Mouse (Mus musculus) heart, embryonic 13.5 days (tissue): ENCODE data around the gene Pitpnm1. TPM values are rescaled to one million over a fixed set of nuclear protein-coding genes. Genes with fewer than 3 reads are reported as not detected.
A peak's percentile ranks its signal among the peaks of the same experiment; 100 is the strongest.

Experiments used
- ATAC-seq: fragments of 200-750 bp; cut with Nextera tagmentation; 2 replicates; pipeline ENCODE4 v1.8.0; 2017; ENCODE audit warnings: moderate TSS enrichment; ENCODE audit not compliant: insufficient number of reproducible peaks, low FRiP score, low TSS enrichment; ENCODE audit errors: extremely low read depth
- H3K27ac ChIP-seq: fragments of 300-500 bp; sonication (generic); replicated peaks from 2 replicates; pipeline ENCODE4 v1.5.1; 2015; ENCODE audit warnings: moderate library complexity, mild to moderate bottlenecking, inconsistent platforms
- H3K27me3 ChIP-seq: fragments of 300-500 bp; sonication (generic); replicated peaks from 2 replicates; pipeline ENCODE4 v1.6.1; 2015; ENCODE audit warnings: mild to moderate bottlenecking, inconsistent platforms
- H3K36me3 ChIP-seq: fragments of 300-500 bp; sonication (generic); 2 replicates; pipeline ENCODE4 v1.6.1; 2015; ENCODE audit warnings: mild to moderate bottlenecking, inconsistent platforms
- H3K4me1 ChIP-seq: fragments of 300-500 bp; sonication (generic); 2 replicates; pipeline ENCODE4 v1.6.1; 2015; ENCODE audit warnings: inconsistent platforms
- H3K4me2 ChIP-seq: fragments of 300-500 bp; sonication (generic); 2 replicates; pipeline ENCODE4 v1.6.1; 2015; ENCODE audit warnings: inconsistent platforms, mild to moderate bottlenecking, moderate library complexity
- H3K4me3 ChIP-seq: fragments of 300-500 bp; sonication (generic); 2 replicates; pipeline ENCODE4 v1.5.1; 2015; ENCODE audit warnings: moderate library complexity, mild to moderate bottlenecking, inconsistent platforms
- H3K9ac ChIP-seq: fragments of 300-500 bp; sonication (generic); 2 replicates; pipeline ENCODE4 v1.6.1; 2015; ENCODE audit warnings: inconsistent platforms, mild to moderate bottlenecking, moderate library complexity
- H3K9me3 ChIP-seq: fragments of 300-500 bp; sonication (generic); 2 replicates; pipeline ENCODE4 v1.6.1; 2016; ENCODE audit warnings: inconsistent platforms
- WGBS: fragments of 180-500 bp; shearing (Covaris S2); methylation state at CpG from one replicate; pipeline ENCODE4 v1.1.7; 2015; ENCODE audit warnings: mixed read lengths; 5-methylcytosine and 5-hydroxymethylcytosine counted together
- polyA plus RNA-seq: library from polyadenylated mRNA; unstranded; fragments of >200 nt; fragmentation: Nextera tagmentation; extraction: Ambion mirVana; gene quantifications from 2 replicates; pipeline ENCODE4 v1.2.1, GENCODE M21; 2015

Gene Pitpnm1
- polyA plus RNA-seq, 1 experiment from 2014 or later: 18.2 TPM

- no peak for ATAC-seq
- no peak overlapping the region for H3K4me2 ChIP-seq
- H3K9ac ChIP-seq: 0 out of 2 replicates have a peak overlapping the region, but pooled peaks have one; percentile 59
- H3K4me1 ChIP-seq: peaks cover 42% of the 10 kb centered on the region
- no peak overlapping the region for H3K4me3 ChIP-seq
- peaks cover 53% of the 10 kb centered on the region for H3K36me3 ChIP-seq
- H3K27ac ChIP-seq: no peak overlapping the region
- no peaks in the 10 kb centered on the region for H3K27me3 ChIP-seq
- no peaks in the 10 kb centered on the region for H3K9me3 ChIP-seq
- WGBS: 78% methylated on average over 5 of the region's 5 CpGs
These were observed 51.7 kb downstream of the Pitpnm1 start for GRCm38 (mm10) chr19:4151488-4151860.

DNA sequence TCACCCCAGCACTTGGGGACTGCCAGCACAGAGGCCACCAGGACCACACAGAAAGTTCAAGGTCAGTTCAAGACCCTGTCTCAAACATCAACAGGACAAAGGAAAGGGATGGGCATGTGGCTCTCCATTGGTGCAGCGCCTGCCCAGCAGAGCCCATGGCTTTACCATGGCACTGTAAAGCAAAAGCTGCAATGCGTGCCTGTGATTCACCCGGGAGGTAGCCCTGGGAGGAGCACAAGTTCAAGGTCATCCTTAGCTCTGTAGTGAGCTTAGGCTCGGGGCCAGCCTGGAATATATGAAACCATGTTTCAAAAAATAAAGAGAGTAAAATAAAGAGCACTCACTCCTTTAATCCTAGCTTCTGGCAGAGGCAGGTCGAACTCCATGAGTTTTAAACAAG, 52.1 kb downstream of the Pitpnm1 start:
- Histone ChIP-seq H3K9ac (no peak overlapping the region), H3K9me3 (no peaks in the 10 kb centered on the region), H3K4me3 (no peak overlapping the region), H3K27me3 (no peaks in the 10 kb centered on the region), H3K36me3 (peaks cover 57% of the 10 kb centered on the region), H3K4me2 (no peak overlapping the region), H3K4me1 (peaks cover 42% of the 10 kb centered on the region), H3K27ac (no peak overlapping the region)
- WGBS: 81% methylated on average over 5 of the region's 5 CpGs
- ATAC-seq: no peak

GRCm38 (mm10) chr19:4152445-4153231, 52.8 kb downstream of the Pitpnm1 start:
- Histone ChIP-seq H3K27me3 (no peaks in the 10 kb centered on the region), H3K4me3 (no peak overlapping the region), H3K4me2 (no peak overlapping the region), H3K9ac (0 out of 2 replicates have a peak overlapping the region, but pooled peaks have one; percentile 16), H3K36me3 (peaks cover 65% of the 10 kb centered on the region), H3K27ac (no peak overlapping the region; the same call in 1 of the 2 replicates), H3K9me3 (no peaks in the 10 kb centered on the region), H3K4me1 (peaks cover 41% of the 10 kb centered on the region)
- WGBS: 84% methylated on average over 8 of the region's 8 CpGs
- no peak for ATAC-seq

GRCm38 (mm10) chr19:4153232-4153654, 53.4 kb downstream of the Pitpnm1 start, which contains the start of gene Ptprcap:
Gene Ptprcap, plus strand, starts transcription at chr19:4153604.
- Histone ChIP-seq H3K4me3 (no peak within 1 kb of the TSS), H3K4me1 (peaks cover 35% of the 10 kb centered on the region), H3K36me3 (peaks cover 71% of the 10 kb centered on the region), H3K4me2 (no peak within 1 kb of the TSS), H3K27me3 (no peaks in the 10 kb centered on the region), H3K9ac (0 out of 2 replicates have a peak within 1 kb of the TSS, but pooled peaks have one; percentile 16), H3K27ac (no peak within 1 kb of the TSS; the same call in 1 of the 2 replicates), H3K9me3 (no peaks in the 10 kb centered on the region)
- WGBS: 63% methylated on average over 11 of the region's 11 CpGs
- no peak for ATAC-seq

GRCm38 (mm10) chr19:4154437-4155222, 54.8 kb downstream of the Pitpnm1 start:
- Histone ChIP-seq H3K9ac (no peak overlapping the region), H3K27ac (no peak overlapping the region), H3K4me1 (peaks cover 27% of the 10 kb centered on the region), H3K4me2 (no peak overlapping the region), H3K9me3 (no peaks in the 10 kb centered on the region), H3K27me3 (no peaks in the 10 kb centered on the region), H3K4me3 (no peak overlapping the region), H3K36me3 (peaks cover 84% of the 10 kb centered on the region)
- WGBS: 70% methylated on average over 13 of the region's 13 CpGs
- ATAC-seq: no peak

DNA sequence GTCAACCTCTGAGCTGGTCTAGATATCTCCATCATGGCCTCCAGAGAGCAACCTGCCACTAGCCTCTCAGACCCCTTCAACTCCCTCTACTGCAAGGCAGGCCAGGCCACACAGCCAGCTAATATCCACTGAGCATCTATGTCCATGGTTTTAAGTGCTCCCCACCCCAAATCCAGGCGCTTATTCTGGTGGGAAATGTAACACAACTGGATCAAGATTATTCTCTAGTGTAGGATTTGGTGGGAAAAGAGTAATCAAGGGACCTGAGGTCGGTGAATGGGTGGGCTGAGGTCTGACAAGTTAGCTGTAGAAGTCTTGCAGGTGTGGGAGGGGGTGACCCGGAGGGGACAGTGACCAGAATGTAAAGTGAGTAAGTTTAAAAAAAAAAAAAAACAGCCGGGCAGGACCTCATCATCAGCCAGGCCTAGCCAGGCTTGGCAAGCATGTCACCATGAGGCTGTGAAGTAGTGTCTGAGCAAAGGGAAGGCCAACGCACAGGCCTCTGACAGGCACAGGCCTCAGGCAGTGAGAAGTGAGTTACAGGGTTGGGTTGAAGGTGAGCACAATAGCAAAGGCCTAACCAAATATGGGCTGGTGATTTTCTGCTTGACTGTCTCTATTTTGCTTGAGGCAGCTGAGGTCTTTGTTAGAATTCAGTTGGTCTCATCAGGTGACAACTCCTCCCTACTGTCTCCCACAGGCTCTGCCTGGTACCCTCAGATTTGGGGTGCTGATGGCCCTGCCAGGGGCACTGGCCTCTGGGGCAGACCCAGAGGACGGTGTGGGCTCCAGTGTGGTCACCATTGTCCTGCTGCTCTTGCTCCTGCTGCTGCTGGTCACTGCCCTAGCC, 55.6 kb downstream of the Pitpnm1 start:
- Histone ChIP-seq H3K9ac (peak overlapping the region; percentile 28; the same call in 1 of the 2 replicates), H3K27ac (no peak overlapping the region), H3K36me3 (peaks cover 83% of the 10 kb centered on the region), H3K4me1 (peaks cover 21% of the 10 kb centered on the region), H3K4me2 (no peak overlapping the region), H3K4me3 (no peak overlapping the region), H3K27me3 (no peaks in the 10 kb centered on the region), H3K9me3 (no peaks in the 10 kb centered on the region)
- no peak for ATAC-seq
- 80% methylated on average over 6 of the region's 6 CpGs for WGBS

GRCm38 (mm10) chr19:4156073-4156579, 56.3 kb downstream of the Pitpnm1 start:
- Histone ChIP-seq H3K36me3 (peaks cover 82% of the 10 kb centered on the region), H3K27ac (no peak overlapping the region), H3K4me1 (peaks cover 19% of the 10 kb centered on the region), H3K9ac (peak overlapping the region; percentile 28; the same call in 1 of the 2 replicates), H3K4me3 (no peak overlapping the region), H3K9me3 (no peaks in the 10 kb centered on the region), H3K4me2 (no peak overlapping the region), H3K27me3 (no peaks in the 10 kb centered on the region)
- 69% methylated on average over 20 of the region's 20 CpGs for WGBS
- ATAC-seq: no peak

- no peak overlapping the region for H3K27ac ChIP-seq
- peak overlapping the region; percentile 19; the same call in 1 of the 2 replicates for H3K9ac ChIP-seq
- peaks cover 83% of the 10 kb centered on the region for H3K36me3 ChIP-seq
- no peaks in the 10 kb centered on the region for H3K27me3 ChIP-seq
- H3K9me3 ChIP-seq: no peaks in the 10 kb centered on the region
- no peak for ATAC-seq
- H3K4me3 ChIP-seq: no peak overlapping the region
- 90% methylated on average over 12 of the region's 12 CpGs for WGBS
- no peak overlapping the region for H3K4me2 ChIP-seq
- H3K4me1 ChIP-seq: peaks cover 15% of the 10 kb centered on the region
These were observed 57.0 kb downstream of the Pitpnm1 start for GRCm38 (mm10) chr19:4156771-4157170.

DNA sequence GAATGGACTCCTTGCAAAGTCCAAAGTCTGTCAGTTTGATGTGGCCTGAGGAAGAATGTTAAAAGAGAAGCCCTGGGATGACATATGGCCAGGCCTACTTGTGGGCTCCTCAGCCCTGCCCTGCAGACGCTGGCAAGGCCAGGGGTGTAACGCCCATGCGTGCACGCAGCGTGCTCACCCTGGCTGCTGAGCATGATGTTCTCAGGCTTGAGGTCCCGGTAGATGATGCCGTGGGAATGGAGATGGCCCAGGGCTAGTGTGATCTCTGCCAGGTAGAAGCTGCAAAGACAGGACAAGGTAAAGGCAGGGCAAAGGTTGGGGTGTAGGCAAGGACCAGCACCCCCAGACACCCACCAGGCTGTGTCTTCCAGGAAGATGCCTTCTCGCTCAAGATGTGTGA, 59.3 kb downstream of the Pitpnm1 start:
- ATAC-seq: no peak

GRCm38 (mm10) chr19:4162646-4163542, 63.1 kb downstream of the Pitpnm1 start, which contains the start of gene Rps6kb2:
Gene Rps6kb2, minus strand, starts transcription at chr19:4163354.
- Histone ChIP-seq H3K9ac (peak within 1 kb of the TSS; percentile 94), H3K27me3 (no peaks in the 10 kb centered on the region), H3K4me2 (peak within 1 kb of the TSS; percentile 97), H3K9me3 (no peaks in the 10 kb centered on the region), H3K4me1 (peaks cover 27% of the 10 kb centered on the region), H3K4me3 (peak within 1 kb of the TSS; percentile 82), H3K36me3 (peaks cover 37% of the 10 kb centered on the region), H3K27ac (peak within 1 kb of the TSS; percentile 71)
- ATAC-seq: peak; percentile 73
- 6% methylated on average over 42 of the region's 42 CpGs for WGBS

More for the DNA sequence above, 59.3 kb downstream of the Pitpnm1 start:
- no peak overlapping the region for H3K27ac ChIP-seq
- no peaks in the 10 kb centered on the region for H3K9me3 ChIP-seq
- H3K4me1 ChIP-seq: peaks cover 16% of the 10 kb centered on the region
- H3K4me2 ChIP-seq: no peak overlapping the region
- H3K36me3 ChIP-seq: peaks cover 62% of the 10 kb centered on the region
- no peak overlapping the region for H3K9ac ChIP-seq
- 93% methylated on average over 8 of the region's 8 CpGs for WGBS
- no peak overlapping the region for H3K4me3 ChIP-seq
- no peaks in the 10 kb centered on the region for H3K27me3 ChIP-seq
